Mouse (Mus musculus): ENCODE measurements around the gene Rbm44.

- TF ChIP-seq CTCF (IDR thresholded peaks at IDR 0.05; ENCODE audit: low read depth) (no peak), EP300 (optimal IDR thresholded peaks at IDR 0.05) (no peak)
These were observed 64.5 kb downstream of the Rbm44 start for GRCm38 (mm10) chr1:91209343-91209742.
